Mouse (Mus musculus) central nervous system, embryonic 11.5 days (tissue): Measurements from ENCODE around the gene Gm14443. TPM values are rescaled to one million over a fixed set of nuclear protein-coding genes. Genes with fewer than 3 reads are reported as not detected.

ENCODE experiments used
- polyA plus RNA-seq: library from polyadenylated mRNA; depleted of rRNA; stranded (reverse); fragments of >200 nt; gene quantifications from 2 replicates; pipeline ENCODE4 v1.2.3, GENCODE M21; 2012; rRNA removed

Gene Gm14443
- 1.4 and 1.5 TPM in 2 replicates for polyA plus RNA-seq

GRCm38 (mm10) chr2:175175401-175176180 is at the start of gene Gm14443:
TSS of gene Gm14443 (minus strand) at chr2:175175871.

DNA sequence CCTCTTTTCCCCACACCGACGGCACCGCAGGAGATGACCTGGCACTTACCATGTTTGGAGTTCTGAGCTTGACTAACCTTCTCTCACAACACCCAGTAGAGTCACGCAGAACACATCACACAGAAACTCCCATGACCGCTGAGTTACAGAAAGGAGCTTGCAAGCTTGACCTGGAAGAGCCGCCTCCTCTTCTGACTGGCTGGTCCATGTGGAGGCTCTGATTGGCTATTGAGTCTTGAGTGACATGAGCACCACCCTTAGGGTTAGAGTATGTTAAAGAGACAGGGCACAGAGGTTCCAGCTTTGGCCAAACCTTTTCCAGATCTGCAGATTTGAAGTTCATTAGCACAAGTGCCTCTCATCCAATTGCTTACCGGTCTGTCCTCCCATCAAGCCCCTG is 31.1 kb upstream of the Gm14443 start, which contains the start of gene Gm14391:
TSS of gene Gm14391 (minus strand) at position 186 of the 400 bp plus-strand sequence.

DNA sequence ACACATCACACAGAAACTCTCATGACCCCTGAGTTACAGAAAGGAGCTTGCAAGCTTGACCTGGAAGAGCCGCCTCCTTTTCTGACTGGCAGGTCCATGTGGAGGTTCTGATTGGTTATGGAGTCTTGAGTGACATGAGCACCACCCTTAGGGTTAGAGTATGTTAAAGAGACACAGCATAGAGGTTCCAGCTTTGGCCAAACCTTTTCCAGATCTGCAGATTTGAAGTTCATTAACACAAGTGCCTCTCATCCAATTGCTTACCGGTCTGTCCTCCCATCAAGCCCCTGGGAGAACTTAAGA is 33.7 kb downstream of the Gm14443 start, which contains the start of gene Gm14399:
TSS of gene Gm14399 (minus strand) at position 20 of the 303 bp plus-strand sequence.

Other genes with a start within 250 kb of the Gm14443 start
- 0.05 TPM in 1 of 2 replicates, not detected in the other for gene Gm14444, start 165.6 kb downstream of the Gm14443 start, polyA plus RNA-seq
- 0.19 and 0.50 TPM in 2 replicates for gene Gm14393, start 108.1 kb downstream of the Gm14443 start, polyA plus RNA-seq
- gene Gm14399, start 33.9 kb downstream of the Gm14443 start, polyA plus RNA-seq, result 4.3 and 8.8 TPM in 2 replicates
- gene Gm14391, start 31.0 kb upstream of the Gm14443 start, polyA plus RNA-seq, result 6.9 and 16.3 TPM in 2 replicates
- gene Gm14440, start 99.3 kb upstream of the Gm14443 start, polyA plus RNA-seq, result 0.13 TPM in 1 of 2 replicates, not detected in the other
- 16.7 and 18.1 TPM in 2 replicates for gene Gm4631, start 162.3 kb upstream of the Gm14443 start, polyA plus RNA-seq
- 1.2 and 4.1 TPM in 2 replicates for gene Zfp968, start 196.6 kb upstream of the Gm14443 start, polyA plus RNA-seq